8 mouse cellular contexts compared by ENCODE assay signal in the genomic region with DNA sequence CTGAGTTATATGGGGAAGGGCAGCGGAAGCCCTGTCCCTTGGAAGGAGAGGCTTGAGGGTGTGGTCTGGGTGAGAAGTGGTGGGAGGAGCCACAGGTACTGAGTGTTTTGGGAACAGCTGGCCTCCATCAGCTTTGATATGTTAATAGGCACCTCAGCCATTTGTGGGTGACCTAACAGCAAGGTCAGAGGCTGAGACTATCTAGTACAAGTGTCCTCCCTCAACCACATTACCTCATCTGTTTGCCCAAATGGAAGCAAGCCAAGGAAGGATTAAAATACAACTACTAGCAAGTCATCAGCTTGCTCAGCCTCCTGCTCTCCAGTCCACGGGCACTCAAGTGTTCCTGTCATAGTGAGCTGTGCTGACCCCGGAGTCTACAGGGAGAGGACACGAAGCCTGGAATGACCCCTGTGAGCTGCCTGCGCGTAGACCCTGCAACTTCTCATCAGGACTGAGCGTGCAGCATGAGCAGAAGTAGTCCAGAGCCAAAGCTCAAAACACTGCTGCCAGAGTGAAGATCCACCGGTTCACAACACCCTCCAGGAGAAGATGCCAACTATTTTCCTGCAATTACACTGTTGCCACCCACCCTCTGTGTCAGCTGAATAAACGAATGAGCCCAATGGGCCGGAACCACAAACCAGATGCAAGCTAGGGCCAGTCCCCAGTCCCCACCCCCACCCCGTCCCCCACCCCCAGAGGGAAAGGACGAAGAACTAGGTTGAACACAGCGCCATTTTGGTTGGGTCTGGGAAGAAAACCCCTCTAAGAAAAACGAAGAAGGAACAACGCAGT.
A peak's percentile ranks its signal among the peaks of the same experiment; 100 is the strongest.
DNase-seq lines count a peak whose midpoint lies in the region; ATAC-seq and TF ChIP-seq lines count a peak whose summit lies in the region.

No protein-coding gene starts in this region.

- 0 out of 2 replicates have a peak overlapping the region, but pooled peaks have one; percentile 27 for H3K9ac ChIP-seq in liver, adult 2 months (ENCODE audit: low read depth, low read length)
- no peak overlapping the region for H3K9ac ChIP-seq in heart, embryonic 11.5 days (ENCODE audit: low read depth, low read length)

- no peak overlapping the region for H3K4me2 ChIP-seq in heart, embryonic 11.5 days

- peak; percentile 71 for ATAC-seq in heart, embryonic 11.5 days (replicated peaks; ENCODE audit: insufficient number of reproducible peaks, low FRiP score, low TSS enrichment)

- no peaks in the 10 kb centered on the region for H3K27me3 ChIP-seq in liver, adult 2 months (ENCODE audit: control insufficient read depth, insufficient read depth, low read length)
- no peaks in the 10 kb centered on the region for H3K27me3 ChIP-seq in heart, embryonic 11.5 days (ENCODE audit: control insufficient read depth, insufficient read depth, low read length)

- no peak overlapping the region for H3K27ac ChIP-seq in liver, adult 2 months (replicated peaks; ENCODE audit: insufficient read depth, low read depth, low read length)
- no peak overlapping the region for H3K27ac ChIP-seq in heart, embryonic 11.5 days (ENCODE audit: low read depth, low read length)

- no peak for TF ChIP-seq CTCF in liver, adult 2 months (IDR thresholded peaks at IDR 0.05; ENCODE audit: low read depth, low read length)

- H3K4me3 ChIP-seq in liver, adult 2 months (ENCODE audit: insufficient read depth, low read depth, low read length): no peak overlapping the region
- H3K4me3 ChIP-seq in heart, embryonic 11.5 days (ENCODE audit: low read depth, low read length): no peak overlapping the region

- TF ChIP-seq POLR2A in liver, adult 2 months (IDR thresholded peaks at IDR 0.05; ENCODE audit: extremely low read depth, insufficient read depth, low read length): no peak

- H3K9me3 ChIP-seq in heart, embryonic 11.5 days (replicated peaks; ENCODE audit: control insufficient read depth, low read length): no peaks in the 10 kb centered on the region

- peaks cover 4% of the 10 kb centered on the region for H3K4me1 ChIP-seq in liver, adult 2 months (ENCODE audit: control insufficient read depth, insufficient read depth, low read length)
- peaks cover 15% of the 10 kb centered on the region for H3K4me1 ChIP-seq in heart, embryonic 11.5 days (ENCODE audit: control insufficient read depth, insufficient read depth, low read length)

- H3K36me3 ChIP-seq in liver, adult 2 months (ENCODE audit: control insufficient read depth, insufficient read depth, low read length): no peaks in the 10 kb centered on the region
- H3K36me3 ChIP-seq in heart, embryonic 11.5 days (ENCODE audit: control insufficient read depth, insufficient read depth, low read length): no peaks in the 10 kb centered on the region

- DNase-seq in liver, adult 2 months (ENCODE audit: extremely low read depth, low read depth, low spot score): peak; percentile 97
- DNase-seq in liver: no peak
- peak; percentile 87 for DNase-seq in kidney, adult 9 months
- peak; percentile 20 to 48 for DNase-seq in lung, postnatal 4 days
- DNase-seq in thymus, postnatal 0 days (ENCODE audit: low spot score): no peak
- DNase-seq in c-Kit-positive CD71-positive TER-119-positive erythroid progenitor cells, embryonic 14.5 days (ENCODE audit: low spot score): no peak
- DNase-seq in urinary bladder, postnatal 25 days (ENCODE audit: low spot score): no peak

- WGBS in liver, adult 2 months: 48% methylated on average over 15 of the region's 15 CpGs
- WGBS in heart, embryonic 11.5 days (ENCODE audit: insufficient replicate concordance): 66% methylated on average over 15 of the region's 15 CpGs

- no peaks in the 10 kb centered on the region for H3K79me2 ChIP-seq in liver, adult 2 months (ENCODE audit: control insufficient read depth, insufficient read depth, low read length)

Comparison
In these comparisons a context has a peak if more than half of its experiments do, and no peak if none do; other contexts are left out.
1. DNase-seq: peak in liver, adult 2 months (single experiment), kidney, adult 9 months (single experiment) and lung, postnatal 4 days (2 of 2); none in liver (single experiment), thymus, postnatal 0 days (single experiment), c-Kit-positive CD71-positive TER-119-positive erythroid progenitor cells, embryonic 14.5 days (single experiment) and urinary bladder, postnatal 25 days (single experiment).